Mouse (Mus musculus): ENCODE measurements at regions not wholly inside any gene's neighbourhood (a gene's known extent, or its start where the extent isn't known, plus 50 kb on each side); places are given as distances from the start of the nearest gene placed in this dataset.
"Not testable (repeated sequence)": the region's sequence is repeated elsewhere in the genome, so short reads cannot be mapped to it uniquely, and the experiment has no call there.

GRCm38 (mm10) chr14:27562564-27562963, 54.3 kb upstream of the Ccdc66 start:
- not testable (repeated sequence) for DNase-seq

- not testable (repeated sequence) for DNase-seq
Measured at GRCm38 (mm10) chr14:27561974-27562373, 53.7 kb upstream of the Ccdc66 start.

GRCm38 (mm10) chr14:27560434-27560833, 52.2 kb upstream of the Ccdc66 start:
- peak; percentile 61 to 76 for DNase-seq

- DNase-seq = peak; percentile 5 to 12
Measured at GRCm38 (mm10) chr14:27558794-27559491, 50.7 kb upstream of the Ccdc66 start.
